Mouse (Mus musculus) thymus, postnatal 25 days (tissue): ENCODE data around the gene Hipk2.

ENCODE experiments used
- DNase-seq: peaks from one replicate; pipeline ENCODE4 v3.0.0; 2022

The Hipk2 gene

GRCm38 (mm10) chr6:38876071-38876911, at the start of gene Hipk2:
TSS of gene Hipk2 (minus strand) at chr6:38876165.
- peak; percentile 81 for DNase-seq

DNA sequence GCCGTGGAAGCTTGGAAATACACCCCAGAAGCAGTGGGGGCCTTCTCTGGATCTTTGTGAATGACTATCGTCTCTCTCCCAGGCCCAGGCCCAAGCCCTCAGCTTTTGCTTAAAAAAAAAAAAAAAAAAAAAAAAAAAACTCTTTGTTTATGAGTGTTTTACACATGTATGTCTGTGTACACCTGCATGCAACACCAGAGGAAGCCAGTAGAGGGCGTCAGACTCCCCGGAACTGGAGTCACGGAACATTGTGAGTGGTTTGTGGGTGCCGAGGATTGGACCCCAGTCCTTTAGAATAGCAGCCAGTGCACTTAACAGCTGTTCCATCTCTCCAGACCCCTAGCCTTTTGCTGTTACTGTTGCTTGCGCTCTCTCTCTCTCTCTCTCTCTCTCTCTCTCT, 49.8 kb upstream of the Hipk2 start:
- DNase-seq = no peak

- no peak for DNase-seq
These were observed 48.2 kb upstream of the Hipk2 start for GRCm38 (mm10) chr6:38923870-38924817.

DNA sequence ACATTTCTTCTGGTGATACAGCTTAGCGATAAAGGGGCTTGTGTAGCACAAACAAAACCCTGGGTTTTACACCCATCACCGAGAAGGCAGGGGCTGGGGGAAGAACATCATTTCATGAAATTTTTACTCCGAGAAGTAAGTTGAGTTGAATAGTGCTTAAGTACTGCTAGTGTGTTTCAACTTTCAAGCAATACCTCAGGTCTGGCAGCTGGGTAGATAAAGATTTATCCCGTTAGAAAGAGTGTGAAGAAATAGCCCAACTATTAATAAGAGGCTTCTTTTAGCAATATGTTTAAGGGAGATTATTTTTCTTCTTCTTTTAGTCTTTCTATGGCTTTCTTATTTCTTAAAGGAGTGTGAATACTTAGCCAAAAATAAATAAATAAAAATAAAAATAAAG, 47.5 kb upstream of the Hipk2 start:
- no peak for DNase-seq

DNA sequence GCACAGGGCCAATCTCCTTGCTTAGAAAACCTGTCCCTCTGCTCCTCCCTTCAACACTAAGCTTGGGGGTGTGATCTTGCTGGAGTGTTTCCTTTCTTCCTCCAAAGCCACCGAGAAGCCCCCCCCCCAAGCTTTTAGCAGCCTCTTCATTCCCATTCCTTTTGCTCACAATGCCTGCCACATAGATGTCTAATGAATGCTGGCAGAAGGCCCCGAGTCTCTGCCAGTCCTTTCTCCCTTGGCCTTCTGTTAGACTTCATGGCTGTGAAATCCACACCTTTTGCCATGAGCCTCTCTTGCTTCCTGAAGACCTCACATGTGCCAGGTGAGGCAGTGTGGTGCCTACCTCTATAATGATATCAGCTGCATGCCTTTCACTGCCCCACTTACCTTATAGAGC, 46.6 kb upstream of the Hipk2 start:
- DNase-seq = no peak

DNA sequence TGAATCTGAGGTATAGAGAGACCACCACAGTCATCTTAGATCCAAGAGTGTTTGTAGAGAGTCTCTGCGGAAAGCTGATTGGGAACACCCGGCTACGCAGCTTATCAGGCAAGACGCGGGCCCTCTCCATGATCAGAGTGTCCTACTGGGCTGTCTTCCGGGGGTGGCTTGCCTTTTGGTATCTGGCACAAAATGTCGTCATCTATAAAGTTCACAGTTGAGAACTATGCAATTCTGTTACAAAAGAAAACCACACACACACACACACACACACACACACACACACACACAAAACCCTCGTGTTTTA, 45.8 kb upstream of the Hipk2 start:
- DNase-seq = no peak

GRCm38 (mm10) chr6:38921095-38921809, 45.3 kb upstream of the Hipk2 start:
- DNase-seq = no peak

DNA sequence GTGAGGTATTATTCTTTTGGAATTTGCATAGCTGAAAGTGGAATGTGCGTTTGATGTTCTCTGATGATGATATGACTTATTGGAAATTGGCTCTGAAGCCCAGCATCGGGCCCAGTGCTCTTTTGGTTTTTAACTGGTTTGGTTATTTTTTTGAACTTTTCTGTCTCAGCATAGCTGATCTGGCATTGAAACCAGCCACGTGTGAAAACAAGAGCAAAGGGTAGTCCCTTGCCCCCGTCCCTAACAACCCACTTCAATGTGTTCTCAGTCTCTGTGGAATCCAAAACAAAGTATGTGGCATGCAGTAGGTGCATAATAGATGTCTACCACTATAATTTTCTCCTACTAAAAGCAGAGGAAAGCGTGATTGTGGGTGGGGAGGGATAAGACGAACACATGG, 44.2 kb upstream of the Hipk2 start:
- no peak for DNase-seq

GRCm38 (mm10) chr6:38919135-38919740, 43.3 kb upstream of the Hipk2 start:
- no peak for DNase-seq

DNA sequence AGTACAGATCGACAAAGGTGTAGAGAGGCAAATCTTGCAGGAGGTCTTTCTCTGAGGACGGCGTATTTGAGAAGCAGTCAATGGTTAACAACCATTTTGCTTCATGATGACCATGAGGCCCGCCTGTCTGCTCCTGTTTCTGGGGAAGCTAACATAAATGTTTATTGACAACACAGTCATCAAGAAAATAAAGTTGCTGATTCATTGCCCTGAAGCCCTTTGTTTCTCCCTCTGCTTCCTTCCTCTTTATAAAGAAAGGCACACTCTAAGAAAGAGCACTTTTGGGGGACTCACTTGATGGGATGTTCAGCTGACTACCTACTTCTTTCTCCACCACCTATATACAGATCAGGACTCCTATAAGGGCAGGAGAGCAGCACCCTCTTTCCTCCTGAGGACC, 42.8 kb upstream of the Hipk2 start:
- no peak for DNase-seq

GRCm38 (mm10) chr6:38917415-38917814, 41.5 kb upstream of the Hipk2 start:
- no peak for DNase-seq

GRCm38 (mm10) chr6:38916571-38916970, 40.6 kb upstream of the Hipk2 start:
- DNase-seq = no peak

GRCm38 (mm10) chr6:38915776-38916175, 39.8 kb upstream of the Hipk2 start:
- DNase-seq = no peak

DNA sequence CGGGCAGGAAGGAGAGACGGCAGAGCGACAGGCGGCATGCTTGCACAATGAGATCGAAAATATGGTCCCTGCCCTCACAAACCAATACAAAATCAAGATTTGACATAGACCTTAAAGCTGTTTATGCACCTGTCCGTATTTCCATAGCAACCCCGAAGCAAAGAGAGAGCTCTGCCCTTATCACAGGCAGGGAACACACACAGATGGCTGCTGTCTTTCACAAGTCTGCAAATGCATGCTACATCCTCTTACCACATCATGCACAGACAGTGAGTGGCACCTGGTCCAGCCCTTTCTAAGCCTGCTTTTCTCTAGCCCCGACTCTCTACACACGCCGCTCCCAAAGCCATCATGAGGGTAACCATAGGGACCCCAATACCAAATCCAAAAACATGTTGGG, 38.2 kb upstream of the Hipk2 start:
- DNase-seq = no peak

- no peak for DNase-seq
These were observed 37.5 kb upstream of the Hipk2 start for GRCm38 (mm10) chr6:38913386-38914042.

DNA sequence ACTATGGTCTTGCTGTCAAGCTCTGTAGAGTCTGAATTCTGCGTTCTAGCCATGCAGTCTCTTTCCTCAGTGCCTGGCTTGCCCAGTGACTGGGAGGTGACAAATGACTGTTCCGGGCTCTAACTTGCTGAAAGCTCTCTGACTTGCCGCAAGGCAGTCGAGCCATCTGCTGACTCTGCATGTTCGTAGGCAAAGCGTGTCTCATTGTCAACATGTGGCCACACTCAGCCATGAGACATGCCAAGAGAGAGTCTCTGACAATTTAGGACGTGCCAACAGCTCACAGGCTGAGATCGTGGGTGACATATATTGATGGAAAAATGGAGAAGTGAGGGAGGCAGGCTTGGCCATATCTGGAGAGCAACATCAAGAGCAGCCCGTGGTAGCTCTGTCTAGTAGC, 36.9 kb upstream of the Hipk2 start:
- DNase-seq = no peak

DNA sequence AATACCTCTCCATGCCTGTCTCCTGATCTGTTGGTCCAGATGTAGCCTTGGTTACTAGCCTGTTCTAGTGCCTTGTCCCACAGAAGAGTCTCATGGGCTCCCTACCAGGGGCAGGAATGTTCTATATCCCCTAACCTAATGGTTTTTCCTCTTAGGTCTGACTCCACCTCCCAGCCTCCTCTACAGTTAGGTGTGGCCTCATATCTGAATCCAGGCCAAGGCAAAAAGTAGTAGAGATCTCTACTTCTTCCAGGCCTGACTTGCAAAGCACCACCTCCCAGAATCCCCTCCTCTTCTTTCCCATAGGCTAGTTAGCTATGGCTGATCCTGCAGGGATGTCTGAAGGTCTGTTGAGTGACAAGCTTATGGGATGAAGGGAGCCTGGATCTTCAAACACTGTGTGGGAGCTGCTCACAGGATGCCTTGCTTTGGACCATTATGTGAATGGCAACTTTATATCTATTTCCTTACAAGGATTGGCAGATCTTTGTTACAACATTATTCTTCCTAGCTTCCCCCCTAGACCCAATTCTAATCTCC, 36.2 kb upstream of the Hipk2 start:
- no peak for DNase-seq

GRCm38 (mm10) chr6:38910828-38911559, 35.0 kb upstream of the Hipk2 start:
- DNase-seq = peak; percentile 62

DNA sequence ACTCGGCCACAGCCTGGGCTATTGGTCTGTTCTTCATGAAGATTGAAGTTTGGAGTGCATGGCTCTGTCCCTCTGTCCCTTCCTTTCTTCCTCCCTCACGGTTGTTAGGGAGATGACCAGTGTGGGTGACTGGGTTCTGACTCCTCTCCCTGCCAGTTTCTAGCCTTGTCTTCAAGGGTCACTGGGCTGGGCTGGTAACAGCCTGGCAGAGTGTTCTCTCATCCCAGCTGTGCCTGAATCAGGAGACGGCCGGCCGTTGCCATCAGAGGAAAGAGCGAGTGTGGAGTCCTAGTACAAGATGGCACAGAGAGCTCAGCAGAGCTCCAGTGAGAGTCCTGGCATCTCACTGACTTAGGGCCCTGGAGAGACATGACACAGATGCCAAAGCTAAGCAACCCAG, 32.4 kb upstream of the Hipk2 start:
- DNase-seq = no peak

DNA sequence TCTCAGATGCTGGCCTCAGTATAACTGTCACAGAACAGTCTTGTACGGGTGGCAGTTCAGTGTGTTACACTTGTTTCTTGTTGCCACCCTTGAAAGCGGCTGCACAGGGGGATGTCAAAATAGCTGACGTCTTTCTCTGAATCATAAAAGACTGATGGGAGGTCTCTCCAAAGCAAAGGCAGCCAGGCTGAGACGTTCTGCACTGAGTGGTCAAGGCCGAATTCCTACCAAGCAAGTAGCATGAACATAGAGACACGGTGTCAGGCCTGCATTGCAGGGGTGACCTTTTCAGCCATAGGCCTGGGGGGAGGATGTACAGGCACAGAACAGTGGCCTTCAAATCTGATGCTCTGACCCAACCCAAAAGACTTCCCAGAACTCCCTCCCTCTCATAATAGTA, 30.0 kb upstream of the Hipk2 start:
- DNase-seq = no peak

GRCm38 (mm10) chr6:38902820-38903439, 27.0 kb upstream of the Hipk2 start:
- DNase-seq = no peak
